Mouse (Mus musculus) brain, embryonic 14.5 days (tissue): ENCODE data around the gene Raet1e.
"Not testable (repeated sequence)": the region's sequence is repeated elsewhere in the genome, so short reads cannot be mapped to it uniquely, and the experiment has no call there.

ENCODE experiments used
- CTCF ChIP-seq: fragments of 200-500 bp; IDR thresholded peaks from 2 replicates; pipeline ENCODE4 v1.5.1; 2012; ENCODE audit warnings: inconsistent platforms, mild to moderate bottlenecking, moderate library complexity, borderline replicate concordance; ENCODE audit not compliant: insufficient read depth, insufficient read length; ENCODE audit errors: extremely low read depth
- POLR2A ChIP-seq: fragments of 200-500 bp; IDR thresholded peaks from 2 replicates; pipeline ENCODE4 v1.6.1; 2012; ENCODE audit warnings: mild to moderate bottlenecking, inconsistent platforms, borderline replicate concordance; ENCODE audit not compliant: poor library complexity, insufficient read depth, insufficient read length, severe bottlenecking; ENCODE audit errors: extremely low read depth

DNA sequence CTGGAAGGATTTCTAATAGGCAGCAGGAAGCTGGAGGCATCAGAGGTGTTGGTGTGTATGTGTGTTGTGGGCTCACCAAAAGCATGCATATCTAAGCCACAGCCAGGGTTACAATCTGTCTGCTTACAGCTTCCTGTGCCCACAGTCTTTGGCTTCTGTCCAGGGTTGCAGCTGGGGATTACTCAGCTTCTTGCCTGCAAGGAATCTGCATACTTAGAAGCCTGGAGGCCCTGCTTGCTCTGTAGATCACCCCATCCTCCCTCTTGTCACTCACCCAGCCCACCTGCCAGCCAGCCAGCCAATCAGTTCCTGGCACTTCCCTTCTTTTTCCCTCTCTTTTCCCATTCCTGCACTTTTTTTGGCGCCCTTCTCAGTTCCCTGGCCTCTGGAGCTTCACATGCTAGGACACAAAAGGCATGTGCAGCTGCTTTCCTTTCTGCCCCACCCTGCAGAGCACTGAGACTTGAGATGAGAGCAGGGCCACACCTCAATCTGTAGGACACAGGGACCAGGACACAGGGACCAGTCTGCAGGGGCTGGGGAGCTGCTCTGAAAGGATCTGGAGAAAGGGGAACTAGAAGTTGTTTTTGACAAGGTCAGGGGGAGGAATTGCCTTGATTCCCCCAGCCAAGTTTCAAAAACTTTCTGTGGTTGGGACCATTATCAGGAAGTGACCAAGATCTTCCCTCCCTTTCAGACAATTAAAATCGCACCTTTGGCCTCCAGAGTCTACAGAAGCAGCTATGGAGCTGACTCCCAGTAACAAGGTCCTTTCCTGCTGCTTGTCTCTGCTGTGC lies 234.9 kb downstream of the Raet1e start:
- not testable (repeated sequence) for TF ChIP-seq CTCF, POLR2A
